Mouse (Mus musculus) layer of hippocampus, adult 11-12 months (tissue): ENCODE measurements around the gene Mrps35.
A peak's percentile ranks its signal among the peaks of the same experiment; 100 is the strongest.

Experiments used
- DNase-seq: peaks from one replicate; pipeline ENCODE4 v3.0.0; 2022; ENCODE audit warnings: low spot score

The Mrps35 gene

GRCm38 (mm10) chr6:147042291-147043290, at the start of gene Mrps35:
Gene Mrps35 (plus strand): TSS chr6:147042764.
- DNase-seq, result peak; percentile 91

GRCm38 (mm10) chr6:146994236-146994635, 48.3 kb upstream of the Mrps35 start:
- peak; percentile 75 for DNase-seq

GRCm38 (mm10) chr6:146995391-146995790, 47.2 kb upstream of the Mrps35 start:
- DNase-seq, result no peak

DNA sequence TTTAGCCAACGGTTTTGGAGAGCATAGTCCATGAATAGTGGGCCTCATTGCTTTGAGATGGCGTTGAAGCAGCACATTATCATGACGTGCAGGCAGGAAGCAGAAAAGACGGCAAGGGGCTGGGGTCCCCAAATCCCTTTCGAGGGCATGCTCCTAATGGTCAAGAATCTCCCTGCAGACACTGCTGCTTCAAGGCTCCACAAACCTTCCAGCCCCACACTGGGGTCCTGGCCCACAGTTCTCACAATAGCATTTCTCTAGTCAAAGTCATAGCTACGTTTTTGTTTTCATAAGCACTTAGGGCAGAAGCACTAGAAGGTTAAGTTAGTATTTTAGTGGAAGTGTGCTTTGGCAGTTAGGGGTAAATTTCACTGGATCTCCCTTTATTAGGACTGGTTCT, 46.7 kb upstream of the Mrps35 start:
- no peak for DNase-seq

DNA sequence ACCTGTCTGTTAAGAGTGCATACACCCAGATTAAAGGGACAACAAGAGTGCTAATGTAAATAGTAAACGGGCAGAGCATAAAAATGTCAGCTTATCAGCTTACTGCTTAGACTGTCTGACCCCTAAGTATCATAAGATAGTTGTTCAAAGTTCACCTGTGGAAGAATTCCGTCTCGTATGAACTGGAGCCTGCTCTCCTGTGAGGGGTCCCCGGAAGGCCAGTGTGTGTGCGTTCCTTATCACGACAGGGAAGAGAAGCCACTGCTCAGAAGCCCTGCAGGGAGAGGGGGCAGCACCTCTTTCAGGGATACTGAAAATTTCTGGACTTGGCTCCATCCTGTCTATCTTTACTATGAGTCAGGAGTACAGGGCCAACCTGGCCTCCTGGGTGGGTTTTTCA, 45.6 kb upstream of the Mrps35 start:
- DNase-seq, result no peak

GRCm38 (mm10) chr6:146998710-146999109, 43.9 kb upstream of the Mrps35 start:
- DNase-seq, result no peak

DNA sequence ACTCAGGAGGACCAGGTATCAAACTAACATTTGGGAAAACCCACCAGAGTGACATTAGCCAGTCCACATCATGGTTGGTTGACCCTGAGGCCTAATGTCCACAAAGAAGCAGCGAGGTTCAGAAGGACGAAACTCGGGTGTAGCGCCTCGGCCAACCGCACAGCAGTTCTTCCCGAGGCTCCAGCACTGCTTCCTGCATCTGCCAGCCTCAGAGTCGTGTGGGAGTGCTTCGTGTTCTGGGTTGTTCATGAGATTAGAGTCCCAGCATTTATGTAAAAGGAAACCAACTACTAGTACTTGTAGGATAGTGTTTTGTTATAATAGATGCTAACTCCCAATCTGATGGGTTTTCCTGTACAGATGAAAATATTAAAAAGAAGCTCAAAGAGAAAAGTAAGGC, 43.3 kb upstream of the Mrps35 start:
- DNase-seq, result peak; percentile 30

- DNase-seq, result no peak
Measured at GRCm38 (mm10) chr6:146999755-147000154, 42.8 kb upstream of the Mrps35 start.

- peak; percentile 37 for DNase-seq
Measured at GRCm38 (mm10) chr6:147008148-147008547, 34.4 kb upstream of the Mrps35 start.

- DNase-seq, result no peak
Measured at GRCm38 (mm10) chr6:147010358-147010757, 32.2 kb upstream of the Mrps35 start.

- DNase-seq, result no peak
Measured at GRCm38 (mm10) chr6:147010811-147011520, 31.6 kb upstream of the Mrps35 start.

DNA sequence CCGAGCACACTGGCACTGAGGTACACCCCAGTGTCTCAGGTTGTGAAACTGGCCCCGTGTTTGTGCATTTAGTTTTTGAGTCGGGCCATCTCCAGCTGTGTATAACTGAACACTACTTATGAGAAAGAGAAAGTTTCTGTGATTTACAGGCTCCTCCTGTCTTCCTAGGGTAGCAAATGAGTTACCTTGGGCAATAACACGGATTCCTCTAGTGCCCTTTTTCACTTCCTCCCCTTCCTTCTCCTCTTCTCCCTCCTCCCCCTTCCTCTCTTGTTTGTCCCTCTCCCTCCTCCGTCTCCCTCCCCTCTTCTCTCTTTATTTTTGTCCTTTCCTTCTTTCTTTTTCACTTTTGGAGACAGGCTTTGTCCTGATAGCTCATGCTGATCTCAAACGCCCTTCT, 31.0 kb upstream of the Mrps35 start:
- no peak for DNase-seq

- DNase-seq, result no peak
Measured at GRCm38 (mm10) chr6:147011977-147012376, 30.6 kb upstream of the Mrps35 start.

DNA sequence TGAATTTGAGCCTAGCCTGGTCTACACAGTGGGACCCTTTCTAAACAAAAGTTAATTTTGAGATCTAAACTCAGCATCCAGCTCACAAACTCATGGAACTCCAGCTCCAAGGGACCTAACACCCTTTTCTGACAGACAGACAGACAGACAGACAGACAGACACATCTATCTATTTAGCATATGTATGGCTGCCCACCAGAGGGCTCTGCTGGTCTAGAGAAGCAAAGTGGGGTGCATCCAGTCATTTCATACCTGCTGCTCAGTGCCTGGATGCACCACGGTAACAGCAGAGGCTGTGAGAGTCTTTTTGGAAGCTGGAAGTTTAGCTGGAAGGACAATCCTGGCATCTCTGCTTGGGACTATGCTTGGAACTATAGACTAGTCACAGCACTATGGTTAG, 29.0 kb upstream of the Mrps35 start:
- DNase-seq, result no peak

DNA sequence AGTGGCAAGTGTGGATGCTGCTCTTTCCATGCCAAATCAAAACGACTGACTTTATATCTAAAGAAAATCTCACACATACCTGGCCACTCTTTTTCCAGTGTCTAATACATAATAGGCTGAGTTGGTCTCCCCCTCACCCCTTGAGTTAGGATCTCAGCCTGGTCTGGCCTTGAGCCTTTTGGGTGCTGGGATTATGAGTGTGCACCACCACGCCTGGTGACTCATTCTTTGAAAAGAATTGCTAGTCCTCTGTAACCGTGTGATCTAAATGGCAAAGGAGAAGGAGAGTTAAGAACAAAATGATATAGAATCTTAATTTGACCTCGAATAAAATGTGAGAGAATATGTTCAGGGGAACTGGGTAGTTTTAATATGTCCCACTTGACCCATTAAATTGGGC, 24.7 kb upstream of the Mrps35 start:
- DNase-seq, result no peak

DNA sequence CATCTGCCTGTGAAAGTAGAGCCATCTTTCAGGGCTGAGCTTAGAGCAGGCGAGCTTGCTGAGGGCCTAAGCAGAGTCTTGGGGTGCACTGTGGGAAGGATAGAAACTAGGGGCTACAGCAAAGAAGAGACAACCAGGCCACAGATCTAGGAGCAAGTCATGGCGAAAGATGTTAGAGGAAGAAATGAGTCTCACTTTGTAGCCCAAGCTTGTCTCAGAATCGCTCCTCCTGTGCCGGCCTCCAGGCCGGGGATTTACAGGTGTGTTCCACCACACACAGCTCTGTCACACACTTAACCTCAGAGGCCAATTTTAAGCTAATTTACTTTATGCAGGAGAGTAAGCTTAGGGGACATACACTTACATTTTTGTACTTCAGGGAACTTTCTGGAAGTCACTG, 24.2 kb upstream of the Mrps35 start:
- no peak for DNase-seq

- DNase-seq, result no peak
Measured at GRCm38 (mm10) chr6:147021181-147021580, 21.4 kb upstream of the Mrps35 start.

DNA sequence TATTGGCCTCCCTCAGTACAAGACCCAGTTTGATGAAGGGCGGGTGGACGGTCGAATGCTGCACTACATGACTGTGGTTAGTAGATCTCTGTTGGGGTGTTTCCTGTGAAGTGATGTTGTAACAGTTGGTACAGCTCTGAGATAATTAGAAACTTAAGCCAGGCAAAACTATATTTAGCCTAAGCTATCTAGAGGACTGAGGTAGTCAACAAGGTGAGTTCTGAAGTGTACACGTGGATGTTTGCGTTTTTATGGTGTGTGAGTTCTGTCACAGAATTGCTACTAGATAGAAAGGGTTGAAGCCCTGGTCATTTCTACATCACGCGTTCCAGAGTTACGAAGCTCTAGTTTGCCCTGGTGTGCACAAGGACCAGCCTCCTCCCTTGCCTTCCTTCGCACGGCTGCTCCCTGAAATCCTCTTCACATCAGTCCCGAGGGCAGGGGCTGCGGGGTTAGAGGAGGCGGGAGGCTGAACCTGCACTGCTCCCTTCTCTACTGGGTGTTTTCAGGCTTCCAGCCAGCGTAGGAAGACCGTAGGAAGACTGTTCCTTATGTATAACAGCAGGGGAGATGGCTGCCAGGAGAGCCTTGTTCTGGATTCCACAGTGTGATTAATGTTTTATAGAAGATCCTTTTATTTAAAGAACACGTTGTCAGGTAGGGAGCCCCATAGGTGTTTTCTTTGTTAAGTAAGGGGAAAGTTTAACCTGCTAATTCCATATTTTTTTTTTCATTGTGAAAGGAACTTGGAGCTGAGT, 20.0 kb upstream of the Mrps35 start:
- DNase-seq, result no peak

DNA sequence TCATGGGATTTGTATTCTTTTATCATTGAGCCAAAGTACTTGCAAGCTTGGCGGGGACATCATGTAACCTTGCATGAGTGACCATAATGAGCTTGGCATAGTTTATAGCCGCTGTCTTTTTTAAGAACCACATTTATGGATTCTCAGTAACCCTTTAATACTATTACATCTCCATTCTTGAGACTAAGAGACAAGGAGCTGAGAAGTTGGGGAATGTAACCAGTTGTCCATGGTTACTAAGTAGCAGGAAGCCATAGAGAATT, 19.5 kb upstream of the Mrps35 start:
- no peak for DNase-seq

DNA sequence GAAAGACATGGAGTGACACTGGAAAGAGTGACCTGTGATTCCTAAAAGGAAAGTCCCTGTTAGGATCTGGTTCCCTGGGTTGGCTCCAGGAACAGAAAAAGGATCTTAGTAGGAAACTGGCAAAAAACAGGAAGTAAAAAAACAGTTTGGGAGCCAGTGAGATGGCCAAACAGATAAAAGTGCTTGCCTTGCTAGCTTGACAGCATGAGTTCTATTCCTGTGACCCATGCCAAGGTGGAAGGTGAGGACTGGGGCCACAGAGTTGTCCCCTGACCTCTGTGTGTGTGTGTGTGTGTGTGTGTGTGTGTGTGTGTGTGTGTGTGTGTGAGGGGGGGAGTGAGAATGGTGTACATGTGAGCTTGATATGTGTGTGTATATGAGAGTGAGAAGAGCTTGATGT, 19.0 kb upstream of the Mrps35 start:
- DNase-seq, result no peak

GRCm38 (mm10) chr6:147024761-147025160, 17.8 kb upstream of the Mrps35 start:
- no peak for DNase-seq

- no peak for DNase-seq
Measured at GRCm38 (mm10) chr6:147028396-147028795, 14.2 kb upstream of the Mrps35 start.

DNA sequence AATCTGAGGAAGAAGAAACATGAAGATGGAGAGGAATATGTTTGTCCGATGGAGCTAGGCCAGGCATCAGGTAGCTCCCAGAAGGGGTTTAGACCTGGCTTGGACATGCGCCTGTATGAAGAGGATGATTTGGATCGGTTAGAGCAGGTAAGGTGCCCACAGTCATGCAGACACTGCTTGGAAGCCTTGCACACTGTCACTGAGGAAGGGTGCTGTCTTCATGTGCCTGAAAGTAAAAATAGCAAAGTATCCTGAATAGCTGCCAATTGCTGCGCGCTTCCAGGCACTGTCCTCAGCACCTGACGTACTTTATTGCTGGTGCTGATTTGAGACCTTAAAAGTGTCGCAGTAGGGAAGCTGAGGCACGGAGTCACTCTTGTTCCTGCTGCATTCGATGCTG, 13.0 kb upstream of the Mrps35 start:
- no peak for DNase-seq
